8 mouse cellular contexts compared by ENCODE assay signal in genomic region chr4:148160436-148161390, GRCm38 (mm10). TPM values are rescaled to one million over a fixed set of nuclear protein-coding genes. Genes with fewer than 3 reads are reported as not detected.
DNase-seq lines count a peak whose midpoint lies in the region; ATAC-seq and TF ChIP-seq lines count a peak whose summit lies in the region.

Gene Fbxo44 (minus strand): TSS chr4:148160482.
Gene Fbxo2 (plus strand): TSS chr4:148160621.

- peak within 1 kb of the TSS; percentile 93 for H3K4me2 ChIP-seq in hindbrain, embryonic 11.5 days (replicated peaks; ENCODE audit: low read depth, low read length)
- H3K4me2 ChIP-seq in myocyte (ENCODE audit: low read depth): peak within 1 kb of the TSS; percentile 75

- no peak for TF ChIP-seq POLR2A in heart, adult 2 months (IDR thresholded peaks at IDR 0.05; ENCODE audit: insufficient read depth, low read depth, low read length)
- no peak for TF ChIP-seq POLR2A in myocyte (IDR thresholded peaks at IDR 0.05; ENCODE audit: insufficient read length, low read depth)

- intact Hi-C loops in heart, adult 2 months (cut with DNase I): no loop called here
- intact Hi-C loops in left cerebral cortex, postnatal 14 days (cut with DNase I): no loop called here

- peak within 1 kb of the TSS; percentile 94 for H3K9ac ChIP-seq in heart, adult 2 months (ENCODE audit: low read depth, low read length)
- peak within 1 kb of the TSS; percentile 85 for H3K9ac ChIP-seq in hindbrain, embryonic 11.5 days (ENCODE audit: low read depth, low read length)

- peak in 1 of 2 experiments; percentile 33 for DNase-seq in heart, adult 2 months
- DNase-seq in heart, adult 11 months: no peak
- DNase-seq in brain, adult 2 months (ENCODE audit: low read depth, low spot score): peak; percentile 73
- DNase-seq in hindbrain, embryonic 11.5 days (ENCODE audit: low spot score): peak; percentile 61
- DNase-seq in left cerebral cortex, postnatal 14 days (ENCODE audit: low spot score in 2 of 2): peak in 1 of 2 experiments; percentile 59
- DNase-seq in gastrocnemius, postnatal 10 days: no peak

- no peaks in the 10 kb centered on the region for H3K9me3 ChIP-seq in hindbrain, embryonic 11.5 days (ENCODE audit: control insufficient read depth, low read length)

- H3K36me3 ChIP-seq in heart, adult 2 months (ENCODE audit: control insufficient read depth, insufficient read depth, low read length): no peaks in the 10 kb centered on the region
- no peaks in the 10 kb centered on the region for H3K36me3 ChIP-seq in C2C12 (ENCODE audit: control insufficient read depth, insufficient read depth)
- peaks cover 5% of the 10 kb centered on the region; the same call in 1 of the 2 replicates for H3K36me3 ChIP-seq in hindbrain, embryonic 11.5 days (ENCODE audit: control insufficient read depth, insufficient read depth, low read length)
- no peaks in the 10 kb centered on the region for H3K36me3 ChIP-seq in myocyte (ENCODE audit: control insufficient read depth, insufficient read depth)

- TF ChIP-seq CTCF in heart, adult 2 months (IDR thresholded peaks at IDR 0.05): no peak
- TF ChIP-seq CTCF in C2C12 (IDR thresholded peaks at IDR 0.05; ENCODE audit: control insufficient read depth, insufficient read depth, insufficient read length): no peak

- 2% methylated on average over 43 of the region's 43 CpGs for WGBS in heart, adult 2 months
- WGBS in hindbrain, embryonic 11.5 days: 1% methylated on average over 43 of the region's 43 CpGs

- H3K4me1 ChIP-seq in heart, adult 2 months (ENCODE audit: control insufficient read depth, insufficient read depth, low read length): peaks cover 1% of the 10 kb centered on the region; the same call in 1 of the 2 replicates
- H3K4me1 ChIP-seq in hindbrain, embryonic 11.5 days (replicated peaks; ENCODE audit: control insufficient read depth, insufficient read depth, low read length): peaks cover 14% of the 10 kb centered on the region

- H3ac ChIP-seq in C2C12 (ENCODE audit: control insufficient read depth, insufficient read length, low read depth) (peak within 1 kb of the TSS; percentile 61), myocyte (ENCODE audit: control insufficient read depth, insufficient read length) (no peak within 1 kb of the TSS)

- TF ChIP-seq EP300 in heart, adult 2 months (IDR thresholded peaks at IDR 0.05; ENCODE audit: insufficient read depth, low read depth, low read length): no peak

- H3K27ac ChIP-seq in heart, adult 2 months: peak within 1 kb of the TSS; percentile 64
- H3K27ac ChIP-seq in hindbrain, embryonic 11.5 days (ENCODE audit: low read depth, low read length): peak within 1 kb of the TSS; percentile 91

- peaks cover 6% of the 10 kb centered on the region; the same call in 1 of the 2 replicates for H3K27me3 ChIP-seq in heart, adult 2 months (ENCODE audit: control insufficient read depth, insufficient read depth, low read length)
- H3K27me3 ChIP-seq in C2C12 (ENCODE audit: control insufficient read depth, insufficient read depth, insufficient read length) (peaks cover 21% of the 10 kb centered on the region), myocyte (ENCODE audit: control insufficient read depth, insufficient read depth, insufficient read length) (peaks cover 20% of the 10 kb centered on the region)
- peaks cover 48% of the 10 kb centered on the region for H3K27me3 ChIP-seq in hindbrain, embryonic 11.5 days (ENCODE audit: control insufficient read depth, insufficient read depth, low read length)

- no peak; the same call in 1 of the 2 replicates for ATAC-seq in hindbrain, embryonic 11.5 days (ENCODE audit: low FRiP score)

- H3K79me2 ChIP-seq in heart, adult 2 months (replicated peaks; ENCODE audit: control insufficient read depth, insufficient read depth, low read length): no peaks in the 10 kb centered on the region
- H3K79me2 ChIP-seq in C2C12 (ENCODE audit: control insufficient read depth, insufficient read depth) (no peaks in the 10 kb centered on the region), myocyte (ENCODE audit: control insufficient read depth, insufficient read depth) (no peaks in the 10 kb centered on the region)

- no peaks in the 10 kb centered on the region for H3K79me3 ChIP-seq in C2C12 (ENCODE audit: low read depth)

- peak within 1 kb of the TSS; percentile 67 for H3K4me3 ChIP-seq in heart, adult 2 months
- peak within 1 kb of the TSS; percentile 14 for H3K4me3 ChIP-seq in C2C12 (ENCODE audit: insufficient read depth, poor library complexity, severe bottlenecking)
- H3K4me3 ChIP-seq in hindbrain, embryonic 11.5 days (ENCODE audit: low read depth, low read length): peak within 1 kb of the TSS; percentile 73
- peak within 1 kb of the TSS; percentile 23 for H3K4me3 ChIP-seq in myocyte

TF ChIP-seq in C2C12, 6 proteins besides CTCF, POLR2A, EP300 and RAD21:
- TF ChIP-seq CEBPB (IDR thresholded peaks at IDR 0.05; ENCODE audit: low read depth): no peak
- TF ChIP-seq MYOD1 (IDR thresholded peaks at IDR 0.05; ENCODE audit: control insufficient read depth, insufficient read length, low read depth): no peak
- no peak for TF ChIP-seq MAX (IDR thresholded peaks at IDR 0.05)
- TF ChIP-seq FOSL1 (IDR thresholded peaks at IDR 0.05; ENCODE audit: insufficient read depth, low read length, poor library complexity, severe bottlenecking): no peak
- no peak for TF ChIP-seq USF1 (IDR thresholded peaks at IDR 0.05; ENCODE audit: low read depth)
- TF ChIP-seq MYOG (IDR thresholded peaks at IDR 0.05; ENCODE audit: control insufficient read depth, extremely low read depth, insufficient read length): no peak

TF ChIP-seq in myocyte, 11 proteins besides CTCF, POLR2A, EP300 and RAD21:
- TF ChIP-seq E2F4 (IDR thresholded peaks at IDR 0.05; ENCODE audit: insufficient read depth) (no peak), TCF12 (IDR thresholded peaks at IDR 0.05; ENCODE audit: insufficient read depth, poor library complexity, severe bottlenecking) (no peak), MAX (IDR thresholded peaks at IDR 0.05; ENCODE audit: low read depth) (no peak), MYOD1 (IDR thresholded peaks at IDR 0.05; ENCODE audit: control insufficient read depth in 1 of 3, insufficient read length in 2 of 3, low read depth in 2 of 3) (no peak), TCF3 (IDR thresholded peaks at IDR 0.05; ENCODE audit: insufficient read length, low read depth) (no peak), MYOG (IDR thresholded peaks at IDR 0.05; ENCODE audit: control insufficient read depth in 1 of 3, insufficient read depth in 1 of 3, insufficient read length in 2 of 3, low read depth in 2 of 3) (no peak), SRF (IDR thresholded peaks at IDR 0.05; ENCODE audit: control insufficient read depth, insufficient read length, low read depth) (no peak), REST (IDR thresholded peaks at IDR 0.05; ENCODE audit: insufficient read depth, insufficient read length) (no peak), CEBPB (IDR thresholded peaks at IDR 0.05; ENCODE audit: insufficient read depth, poor library complexity, severe bottlenecking) (no peak), POLR2AphosphoS2 (IDR thresholded peaks at IDR 0.05; ENCODE audit: insufficient read length, low read depth) (no peak), USF1 (IDR thresholded peaks at IDR 0.05; ENCODE audit: low read depth) (no peak)
TF ChIP-seq in myocyte: peak in this region for 0.

RNA-seq across cellular contexts. Expression of gene Fbxo44, which starts in this region (rescaled TPM):
- total RNA-seq in heart, adult 2 months (2021): 10 to 100 TPM; 19.7 to 26.7 TPM
- polyA plus RNA-seq in heart, adult 2 months (2012; rRNA removed): 18.7 and 35.0 TPM in 2 replicates
- 2.1 TPM for polyA plus RNA-seq in C2C12 (2012; fragmentation: generic; extraction: Trizol)
- 82.2 and 82.5 TPM in 2 replicates for polyA plus RNA-seq in hindbrain, embryonic 11.5 days (2014; fragmentation: Nextera tagmentation; extraction: Ambion mirVana)
- total RNA-seq in left cerebral cortex, postnatal 14 days (2021): 100 to 1,000 TPM; 101 to 105 TPM
- polyA plus RNA-seq in myocyte (2012; fragmentation: generic; extraction: Trizol): 3.1 TPM
- 1 to 10 TPM in 1 of 2 experiments, under 1 TPM in 1; 0.75 to 1.6 TPM for total RNA-seq in gastrocnemius, postnatal 10 days (2021)

RNA-seq across cellular contexts. Expression of gene Fbxo2, which starts in this region (rescaled TPM):
- total RNA-seq in heart, adult 2 months (2021): under 1 TPM in 1 of 2 experiments, not detected in 1; 0.31 TPM
- 0.47 and 0.59 TPM in 2 replicates for polyA plus RNA-seq in heart, adult 2 months (2012; rRNA removed)
- polyA plus RNA-seq in C2C12 (2012; fragmentation: generic; extraction: Trizol): 14.2 TPM
- polyA plus RNA-seq in hindbrain, embryonic 11.5 days (2014; fragmentation: Nextera tagmentation; extraction: Ambion mirVana): 3.0 and 3.2 TPM in 2 replicates
- 10 to 100 TPM; 45.6 to 55.4 TPM for total RNA-seq in left cerebral cortex, postnatal 14 days (2021)
- 0.85 TPM for polyA plus RNA-seq in myocyte (2012; fragmentation: generic; extraction: Trizol)
- total RNA-seq in gastrocnemius, postnatal 10 days (2021): under 1 TPM in 1 of 2 experiments, not detected in 1; 0.31 TPM

Comparison
In these comparisons a context has a peak if more than half of its experiments do, and no peak if none do; other contexts are left out.
1. RNA of gene Fbxo44 (total RNA-seq): 101 to 105 TPM in left cerebral cortex, postnatal 14 days and 19.7 to 26.7 TPM in heart, adult 2 months; 0.75 to 1.6 TPM in gastrocnemius, postnatal 10 days; every median in the first group is over 4 times any median in the second.
2. RNA of gene Fbxo2 (total RNA-seq): 45.6 to 55.4 TPM in left cerebral cortex, postnatal 14 days; 0.31 TPM in heart, adult 2 months and 0.31 TPM in gastrocnemius, postnatal 10 days; every median in the first group is over 10 times any median in the second.
3. DNase-seq: peak in brain, adult 2 months (single experiment) and hindbrain, embryonic 11.5 days (single experiment); none in heart, adult 11 months (single experiment) and gastrocnemius, postnatal 10 days (single experiment).
4. H3K4me3 ChIP-seq: peak in every context shown above with its lines; median percentile 73 in hindbrain, embryonic 11.5 days; 67 in heart, adult 2 months; 23 in myocyte; 14 in C2C12.